Mouse (Mus musculus) lung, embryonic 14.5 days (tissue): ENCODE measurements around the gene Srxn1. TPM values are rescaled to one million over a fixed set of nuclear protein-coding genes. Genes with fewer than 3 reads are reported as not detected.
A peak's percentile ranks its signal among the peaks of the same experiment; 100 is the strongest.

Experiments
- ATAC-seq: fragments of 200-750 bp; cut with Nextera tagmentation; 2 replicates; pipeline ENCODE4 v1.8.0; 2017; ENCODE audit warnings: mild to moderate bottlenecking, moderate TSS enrichment, moderate library complexity; ENCODE audit not compliant: insufficient read depth
- DNase-seq: peaks from one replicate; pipeline ENCODE4 v3.0.0-alpha.2; 2015
- H3K27ac ChIP-seq: fragments of 300-500 bp; sonication (generic); 2 replicates; pipeline ENCODE4 v1.5.1; 2014; ENCODE audit warnings: low read depth, mild to moderate bottlenecking, moderate library complexity
- H3K27me3 ChIP-seq: fragments of 300-500 bp; sonication (generic); 2 replicates; pipeline ENCODE4 v1.6.1; 2014; ENCODE audit warnings: low read length, control low read depth; ENCODE audit not compliant: insufficient read depth
- H3K36me3 ChIP-seq: fragments of 300-500 bp; sonication (generic); 2 replicates; pipeline ENCODE4 v1.6.1; 2014; ENCODE audit warnings: control low read depth; ENCODE audit not compliant: insufficient read depth
- H3K4me1 ChIP-seq: fragments of 300-500 bp; sonication (generic); 2 replicates; pipeline ENCODE4 v1.6.1; 2014; ENCODE audit warnings: antibody characterized with exemption, control low read depth; ENCODE audit not compliant: insufficient read depth
- H3K4me2 ChIP-seq: fragments of 300-500 bp; sonication (generic); 2 replicates; pipeline ENCODE4 v1.6.1; 2014; ENCODE audit warnings: mild to moderate bottlenecking
- H3K4me3 ChIP-seq: fragments of 300-500 bp; sonication (generic); 2 replicates; pipeline ENCODE4 v1.5.1; 2014; ENCODE audit warnings: low read depth, low read length
- H3K9ac ChIP-seq: fragments of 300-500 bp; sonication (generic); 2 replicates; pipeline ENCODE4 v1.6.1; 2014
- H3K9me3 ChIP-seq: fragments of 300-500 bp; sonication (generic); 2 replicates; pipeline ENCODE4 v1.6.1; 2016; ENCODE audit warnings: low read depth, low read length, control low read depth
- CTCF ChIP-seq: IDR thresholded peaks from 2 replicates; pipeline ENCODE4 v1.5.1; 2016; ENCODE audit warnings: antibody characterized with exemption, low read depth
- WGBS: fragments of 180-500 bp; shearing (Covaris S2); extraction: QIAGEN DNeasy Blood & Tissue Kit; methylation state at CpG from one replicate; pipeline ENCODE4 v1.1.7; 2014; 5-methylcytosine and 5-hydroxymethylcytosine counted together
- polyA plus RNA-seq: library from polyadenylated mRNA; unstranded; fragments of >200 nt; fragmentation: Nextera tagmentation; extraction: Ambion mirVana; gene quantifications from 2 replicates; pipeline ENCODE4 v1.2.1, GENCODE M21; 2014

The Srxn1 gene
- polyA plus RNA-seq, 1 experiment from 2014 or later = 6.6 TPM

GRCm38 (mm10) chr2:152108702-152109101, 3.4 kb downstream of the Srxn1 start:
- Histone ChIP-seq H3K9me3 (no peaks in the 10 kb centered on the region), H3K4me3 (no peak overlapping the region), H3K4me1 (no peaks in the 10 kb centered on the region), H3K27me3 (0 out of 2 replicates have a peak, but pooled peaks cover under 1% of the 10 kb centered on the region), H3K4me2 (no peak overlapping the region), H3K27ac (no peak overlapping the region), H3K9ac (no peak overlapping the region), H3K36me3 (no peaks in the 10 kb centered on the region)
- TF ChIP-seq CTCF = no peak
- no peak for DNase-seq
- 73% methylated on average over 7 of the region's 7 CpGs for WGBS
- no peak for ATAC-seq

- H3K4me2 ChIP-seq = no peak overlapping the region
- no peaks in the 10 kb centered on the region for H3K27me3 ChIP-seq
- ATAC-seq (no peak), DNase-seq (no peak)
- 83% methylated on average over 5 of the region's 5 CpGs for WGBS
- no peak overlapping the region for H3K27ac ChIP-seq
- H3K4me3 ChIP-seq = no peak overlapping the region
- H3K9ac ChIP-seq = no peak overlapping the region
- no peaks in the 10 kb centered on the region for H3K9me3 ChIP-seq
- TF ChIP-seq CTCF = no peak
- no peaks in the 10 kb centered on the region for H3K36me3 ChIP-seq
- no peaks in the 10 kb centered on the region for H3K4me1 ChIP-seq
Measured at GRCm38 (mm10) chr2:152109386-152109785, 4.1 kb downstream of the Srxn1 start.

- no peak for ATAC-seq
- Histone ChIP-seq H3K27ac (no peak overlapping the region), H3K36me3 (no peaks in the 10 kb centered on the region), H3K4me2 (no peak overlapping the region), H3K4me1 (no peaks in the 10 kb centered on the region), H3K27me3 (peaks cover 7% of the 10 kb centered on the region), H3K9me3 (no peaks in the 10 kb centered on the region), H3K9ac (no peak overlapping the region), H3K4me3 (no peak overlapping the region)
- TF ChIP-seq CTCF = no peak
- no peak for DNase-seq
- WGBS = 53% methylated on average over 2 of the region's 2 CpGs
Measured at GRCm38 (mm10) chr2:152111311-152111710, 6.0 kb downstream of the Srxn1 start.

DNA sequence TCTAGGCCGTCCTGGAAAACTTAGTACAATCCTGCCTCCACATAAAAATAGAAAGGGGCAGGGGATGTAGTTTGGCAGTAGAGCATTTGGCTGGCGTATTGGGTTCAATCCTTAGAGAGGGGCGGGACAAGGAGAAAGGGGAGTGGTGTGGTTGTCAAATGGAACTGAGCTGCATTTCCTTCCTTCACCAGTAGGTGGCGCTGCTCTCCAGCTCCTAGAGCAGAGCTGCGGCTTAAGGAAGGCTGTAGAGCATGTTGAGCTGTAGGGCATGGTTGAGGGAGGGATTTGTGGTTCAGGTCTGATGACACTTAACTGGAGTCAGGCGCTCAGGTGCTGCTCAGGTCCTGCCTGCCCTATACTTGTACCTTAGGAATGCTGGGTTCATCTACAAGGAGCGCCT, 6.6 kb downstream of the Srxn1 start:
- Histone ChIP-seq H3K9me3 (no peaks in the 10 kb centered on the region), H3K9ac (no peak overlapping the region), H3K4me1 (no peaks in the 10 kb centered on the region), H3K36me3 (no peaks in the 10 kb centered on the region), H3K27ac (no peak overlapping the region), H3K4me3 (no peak overlapping the region), H3K27me3 (peaks cover 7% of the 10 kb centered on the region), H3K4me2 (no peak overlapping the region)
- 7% methylated on average over 7 of the region's 7 CpGs for WGBS
- ATAC-seq (peak; percentile 89), DNase-seq (peak; percentile 98)
- peak; percentile 100 for TF ChIP-seq CTCF

DNA sequence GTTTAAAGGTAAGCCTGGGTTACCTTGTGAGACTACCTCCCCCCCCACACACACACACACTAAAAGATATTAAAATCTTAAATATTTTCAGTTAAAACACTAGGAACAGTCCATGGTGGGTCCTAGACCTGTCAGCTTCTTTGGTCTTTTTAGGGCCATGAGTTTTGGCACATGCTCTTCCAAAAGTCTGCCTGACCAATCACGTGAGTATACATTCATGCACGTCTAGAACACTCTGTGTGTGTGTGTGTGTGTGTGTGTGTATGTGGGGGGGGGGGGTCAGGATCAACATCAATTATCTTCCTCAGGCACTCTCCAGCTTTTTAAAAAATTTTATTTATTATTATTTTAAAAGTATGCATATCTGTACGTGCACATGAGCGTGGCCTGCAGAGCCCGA, 7.2 kb downstream of the Srxn1 start:
- H3K4me3 ChIP-seq = no peak overlapping the region
- H3K27ac ChIP-seq = no peak overlapping the region
- no peak for TF ChIP-seq CTCF
- H3K36me3 ChIP-seq = no peaks in the 10 kb centered on the region
- H3K4me1 ChIP-seq = no peaks in the 10 kb centered on the region
- H3K9me3 ChIP-seq = no peaks in the 10 kb centered on the region
- no peak for ATAC-seq
- no peak overlapping the region for H3K9ac ChIP-seq
- WGBS = 75% methylated on average over 5 of the region's 5 CpGs
- no peak overlapping the region for H3K4me2 ChIP-seq
- DNase-seq = no peak
- peaks cover 7% of the 10 kb centered on the region for H3K27me3 ChIP-seq

- WGBS = 67% methylated on average over 10 of the region's 10 CpGs
- H3K9ac ChIP-seq = no peak overlapping the region
- no peaks in the 10 kb centered on the region for H3K36me3 ChIP-seq
- H3K4me2 ChIP-seq = no peak overlapping the region
- no peak for TF ChIP-seq CTCF
- ATAC-seq (no peak), DNase-seq (no peak)
- no peak overlapping the region for H3K27ac ChIP-seq
- no peaks in the 10 kb centered on the region for H3K4me1 ChIP-seq
- H3K9me3 ChIP-seq = no peaks in the 10 kb centered on the region
- peaks cover 7% of the 10 kb centered on the region for H3K27me3 ChIP-seq
- no peak overlapping the region for H3K4me3 ChIP-seq
Measured at GRCm38 (mm10) chr2:152112970-152113369, 7.7 kb downstream of the Srxn1 start.

DNA sequence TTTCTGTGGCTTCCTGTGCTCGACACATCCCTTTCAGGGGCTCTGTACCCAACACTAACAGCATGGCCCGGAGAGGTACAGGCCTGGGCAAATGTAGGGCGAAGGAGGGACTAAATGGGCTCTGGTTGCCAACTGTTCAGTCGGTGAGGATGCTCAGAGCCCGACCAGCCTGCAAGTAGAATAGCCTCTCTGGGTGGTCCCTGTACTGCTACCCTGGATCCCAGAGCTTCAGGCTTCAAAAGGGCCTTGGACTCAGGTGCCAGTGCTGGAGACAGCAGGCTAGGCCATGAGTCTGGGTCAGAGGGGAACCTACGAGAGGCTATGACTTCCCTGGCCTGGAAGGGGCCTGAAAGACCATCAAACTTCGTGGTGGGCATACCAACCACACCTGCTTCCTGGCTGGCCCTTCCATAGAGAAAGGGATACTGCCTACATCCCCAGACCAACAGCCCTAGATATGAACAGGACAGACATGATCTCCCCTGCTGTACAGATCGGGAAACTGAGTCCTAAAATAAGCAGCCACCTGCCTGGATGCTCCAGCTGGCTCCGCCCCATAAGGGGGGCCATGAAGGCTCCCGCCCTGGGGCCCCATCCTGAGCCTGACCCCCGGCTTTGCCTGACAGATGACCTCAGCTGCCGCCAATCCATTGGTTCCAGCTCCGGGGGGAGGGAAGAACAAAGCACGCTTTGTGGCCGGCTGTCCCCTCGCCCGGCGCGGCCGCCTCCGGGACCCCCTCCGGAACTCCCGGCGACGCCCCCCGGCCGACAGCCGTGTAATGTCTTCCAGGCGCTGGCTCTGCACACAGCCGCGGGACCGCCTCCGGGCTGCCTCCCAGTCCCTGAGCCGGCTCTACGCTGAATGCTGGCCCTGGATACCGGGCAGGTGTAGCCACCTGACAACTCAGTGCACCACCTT, 9.0 kb downstream of the Srxn1 start:
- H3K4me1 ChIP-seq = no peaks in the 10 kb centered on the region
- H3K4me2 ChIP-seq = peak overlapping the region; percentile 53
- no peaks in the 10 kb centered on the region for H3K36me3 ChIP-seq
- peak; percentile 40 for DNase-seq
- no peak overlapping the region for H3K4me3 ChIP-seq
- no peak overlapping the region for H3K27ac ChIP-seq
- peaks cover 7% of the 10 kb centered on the region for H3K27me3 ChIP-seq
- no peak overlapping the region for H3K9ac ChIP-seq
- peak; percentile 45; the same call in 1 of the 2 replicates for ATAC-seq
- no peak for TF ChIP-seq CTCF
- WGBS = 15% methylated on average over 34 of the region's 36 CpGs
- no peaks in the 10 kb centered on the region for H3K9me3 ChIP-seq
